Mouse (Mus musculus): ENCODE data around the gene Fndc11.

DNA sequence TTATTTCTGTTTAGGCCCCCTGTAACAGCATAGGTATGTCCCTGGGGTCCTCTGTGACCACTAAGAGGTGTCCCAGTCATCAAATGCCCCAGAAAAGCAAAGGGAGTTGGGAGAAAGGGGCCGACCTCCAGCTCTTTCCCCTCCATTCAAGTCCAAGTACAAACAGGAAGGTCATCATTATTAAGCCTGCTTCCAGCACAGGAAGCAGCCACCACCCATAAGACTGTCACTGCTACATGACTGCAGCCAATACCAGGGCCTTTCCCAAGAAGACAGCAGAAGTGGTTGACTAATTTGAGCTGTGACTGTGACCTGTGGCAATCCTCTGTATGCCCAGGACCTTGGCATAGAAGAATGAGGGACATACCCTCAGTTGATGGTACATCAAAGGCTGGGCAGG, 8.5 kb downstream of the Fndc11 start:
- no peak for TF ChIP-seq POLR2A (IDR thresholded peaks at IDR 0.05; ENCODE audit: borderline replicate concordance, insufficient read depth, low read length)
- no peak for TF ChIP-seq CTCF (IDR thresholded peaks at IDR 0.05; ENCODE audit: borderline replicate concordance, insufficient read depth, low read depth, low read length)
